In genomic region chr5:75143767-75144166, GRCm38 (mm10) we compare ENCODE assay signal across 11 mouse cellular contexts. TPM values are rescaled to one million over a fixed set of nuclear protein-coding genes. Genes with fewer than 3 reads are reported as not detected.
DNase-seq lines count a peak whose midpoint lies in the region; ATAC-seq and TF ChIP-seq lines count a peak whose summit lies in the region.
"Had no signal": no experiment of that assay in that cellular context is flagged by ENCODE, and none has a peak within 500 bp of the region (broad histone marks: within the 10 kb centered on the region; RNA-seq: fewer than 3 reads in every experiment).

No protein-coding gene starts in this region.

- TF ChIP-seq CTCF in brain, embryonic 14.5 days (IDR thresholded peaks at IDR 0.05; ENCODE audit: borderline replicate concordance, extremely low read depth, insufficient read depth, insufficient read length) = no peak

- no peak overlapping the region for H3K9ac ChIP-seq in heart, embryonic 12.5 days
- no peak overlapping the region for H3K9ac ChIP-seq in limb, embryonic 12.5 days (replicated peaks)
- no peak overlapping the region for H3K9ac ChIP-seq in limb, embryonic 13.5 days
- H3K9ac ChIP-seq in liver, embryonic 12.5 days = no peak overlapping the region
- H3K9ac ChIP-seq: liver, embryonic 15.5 days had no signal

- H3K4me3 ChIP-seq in heart, embryonic 12.5 days = no peak overlapping the region
- H3K4me3 ChIP-seq in limb, embryonic 12.5 days (replicated peaks) = no peak overlapping the region
- H3K4me3 ChIP-seq in limb, embryonic 10.5 days = no peak overlapping the region
- no peak overlapping the region for H3K4me3 ChIP-seq in limb, embryonic 13.5 days
- no peak overlapping the region for H3K4me3 ChIP-seq in liver, embryonic 12.5 days
- H3K4me3 ChIP-seq: liver, embryonic 15.5 days had no signal

- H3K27me3 ChIP-seq in heart, embryonic 12.5 days (replicated peaks) = peaks cover 57% of the 10 kb centered on the region
- H3K27me3 ChIP-seq in limb, embryonic 12.5 days = no peaks in the 10 kb centered on the region
- peaks cover 29% of the 10 kb centered on the region; the same call in 1 of the 2 replicates for H3K27me3 ChIP-seq in limb, embryonic 10.5 days (ENCODE audit: low read depth, poor library complexity, severe bottlenecking)
- 0 out of 2 replicates have a peak, but pooled peaks cover 4% of the 10 kb centered on the region for H3K27me3 ChIP-seq in limb, embryonic 13.5 days
- peaks cover 66% of the 10 kb centered on the region for H3K27me3 ChIP-seq in liver, embryonic 12.5 days (replicated peaks)

- 15% methylated on average over 7 of the region's 7 CpGs for WGBS in heart, embryonic 12.5 days
- WGBS in limb, embryonic 12.5 days = 44% methylated on average over 7 of the region's 7 CpGs
- 47% methylated on average over 7 of the region's 7 CpGs for WGBS in limb, embryonic 10.5 days
- 45% methylated on average over 7 of the region's 7 CpGs for WGBS in limb, embryonic 13.5 days
- WGBS in liver, embryonic 12.5 days (ENCODE audit: insufficient replicate concordance) = 20% methylated on average over 7 of the region's 7 CpGs

- no peak for ATAC-seq in heart, embryonic 12.5 days (ENCODE audit: insufficient number of reproducible peaks, low FRiP score)
- ATAC-seq in limb, embryonic 12.5 days (ENCODE audit: insufficient number of reproducible peaks, insufficient read depth, low FRiP score, low TSS enrichment, low read depth) = no peak
- ATAC-seq in limb, embryonic 13.5 days (ENCODE audit: low FRiP score, low read depth) = no peak
- no peak for ATAC-seq in liver, embryonic 12.5 days

- intact Hi-C loops in heart, postnatal 36 days (cut with DNase I) = loop anchor here (1.0 to 5.0 kb wide), 3 partner anchors 182 to 501 kb away; no protein-coding TSS in a partner anchor

- H3K4me2 ChIP-seq in heart, embryonic 12.5 days = peak overlapping the region; percentile 78
- H3K4me2 ChIP-seq in limb, embryonic 12.5 days = 0 out of 2 replicates have a peak overlapping the region, but pooled peaks have one; percentile 62
- H3K4me2 ChIP-seq in limb, embryonic 13.5 days (replicated peaks) = peak overlapping the region; percentile 69
- no peak overlapping the region for H3K4me2 ChIP-seq in liver, embryonic 12.5 days

- peaks cover 8% of the 10 kb centered on the region for H3K4me1 ChIP-seq in heart, embryonic 12.5 days (replicated peaks)
- peaks cover 25% of the 10 kb centered on the region for H3K4me1 ChIP-seq in limb, embryonic 12.5 days (replicated peaks)
- peaks cover 43% of the 10 kb centered on the region for H3K4me1 ChIP-seq in limb, embryonic 10.5 days
- peaks cover 36% of the 10 kb centered on the region for H3K4me1 ChIP-seq in limb, embryonic 13.5 days
- no peaks in the 10 kb centered on the region for H3K4me1 ChIP-seq in liver, embryonic 12.5 days
- H3K4me1 ChIP-seq: liver, embryonic 15.5 days had no signal

- TF ChIP-seq POLR2A in brain, embryonic 14.5 days (IDR thresholded peaks at IDR 0.05; ENCODE audit: borderline replicate concordance, extremely low read depth, insufficient read depth, insufficient read length, poor library complexity, severe bottlenecking) = no peak

- no peaks in the 10 kb centered on the region for H3K9me3 ChIP-seq in heart, embryonic 12.5 days (replicated peaks)
- H3K9me3 ChIP-seq in limb, embryonic 12.5 days = no peaks in the 10 kb centered on the region
- no peaks in the 10 kb centered on the region for H3K9me3 ChIP-seq in limb, embryonic 10.5 days (replicated peaks)
- H3K9me3 ChIP-seq in limb, embryonic 13.5 days = no peaks in the 10 kb centered on the region
- no peaks in the 10 kb centered on the region for H3K9me3 ChIP-seq in liver, embryonic 12.5 days (replicated peaks)
- H3K9me3 ChIP-seq: liver, embryonic 15.5 days had no signal

- no peak overlapping the region for H3K27ac ChIP-seq in heart, embryonic 12.5 days (ENCODE audit: poor library complexity, severe bottlenecking)
- no peak overlapping the region for H3K27ac ChIP-seq in limb, embryonic 12.5 days
- H3K27ac ChIP-seq in limb, embryonic 10.5 days = no peak overlapping the region
- H3K27ac ChIP-seq in limb, embryonic 13.5 days = no peak overlapping the region
- H3K27ac ChIP-seq in liver, embryonic 12.5 days = no peak overlapping the region
- H3K27ac ChIP-seq: liver, embryonic 15.5 days; macrophage had no signal

- H3K36me3 ChIP-seq in heart, embryonic 12.5 days = no peaks in the 10 kb centered on the region
- H3K36me3 ChIP-seq in limb, embryonic 12.5 days = no peaks in the 10 kb centered on the region
- no peaks in the 10 kb centered on the region for H3K36me3 ChIP-seq in limb, embryonic 10.5 days
- H3K36me3 ChIP-seq in limb, embryonic 13.5 days = no peaks in the 10 kb centered on the region
- H3K36me3 ChIP-seq in liver, embryonic 12.5 days = no peaks in the 10 kb centered on the region
- H3K36me3 ChIP-seq: liver, embryonic 15.5 days had no signal

- no peak for DNase-seq in heart, postnatal 36 days
- DNase-seq in limb, embryonic 10.5 days (ENCODE audit: low spot score) = no peak
- peak; percentile 17 for DNase-seq in brain, embryonic 14.5 days (ENCODE audit: low read depth)
- no peak for DNase-seq in ovary, postnatal 10 days (ENCODE audit: low spot score)

RNA-seq across cellular contexts. Expression of gene Pdgfra, which starts 8.3 kb away (rescaled TPM):
- 41.2 and 41.3 TPM in 2 replicates for polyA plus RNA-seq in heart, embryonic 12.5 days (2016; fragmentation: Nextera tagmentation; extraction: Ambion mirVana)
- 10 to 100 TPM; 30.2 to 31.7 TPM for total RNA-seq in heart, postnatal 36 days (2021)
- 148 and 159 TPM in 2 replicates for polyA plus RNA-seq in limb, embryonic 12.5 days (2016; fragmentation: Nextera tagmentation; extraction: Ambion mirVana)
- polyA plus RNA-seq in limb, embryonic 10.5 days (2016; fragmentation: Nextera tagmentation; extraction: Ambion mirVana) = 69.2 and 111 TPM in 2 replicates
- polyA plus RNA-seq in brain, embryonic 14.5 days (2012; rRNA removed) = 7.2 and 16.3 TPM in 2 replicates
- 120 and 137 TPM in 2 replicates for polyA plus RNA-seq in limb, embryonic 13.5 days (2015; fragmentation: Nextera tagmentation; extraction: Ambion mirVana)
- polyA plus RNA-seq in liver, embryonic 12.5 days (2016; fragmentation: Nextera tagmentation; extraction: Ambion mirVana) = 7.9 and 10.4 TPM in 2 replicates
- polyA plus RNA-seq: inflammation-experienced regulatory T-cells, adult 6 months; macrophage had no signal
